Mouse (Mus musculus): ENCODE data around the gene Gm28230. TPM values are rescaled to one million over a fixed set of nuclear protein-coding genes. Genes with fewer than 3 reads are reported as not detected.

Gene Gm28230
- polyA plus RNA-seq, 1 experiment from 2014 or later: not detected

DNA sequence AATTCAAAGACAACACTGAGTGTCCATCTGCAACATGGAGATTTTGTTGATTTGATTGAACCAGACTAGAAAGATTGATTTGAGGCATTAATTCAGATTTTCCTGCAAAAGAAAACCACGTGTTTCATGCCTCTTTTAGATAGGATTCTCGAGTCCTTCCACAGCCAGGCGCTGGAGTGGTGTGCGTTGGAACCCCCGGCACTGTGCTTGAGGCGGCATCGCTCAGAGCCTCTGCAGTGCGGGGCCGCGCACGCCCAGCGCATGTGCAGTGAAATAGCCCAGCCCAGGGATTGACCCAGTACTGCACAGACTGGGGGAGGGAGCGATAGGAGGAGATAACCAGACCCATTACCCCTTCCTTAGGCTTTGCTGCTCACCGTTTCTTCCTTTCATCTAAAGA is 11.6 kb upstream of the Gm28230 start:
- Histone ChIP-seq H3K4me2 (ENCODE audit: low read length) (no peak overlapping the region), H3K4me1 (ENCODE audit: control insufficient read depth, insufficient read depth, low read length) (peaks cover 6% of the 10 kb centered on the region; the same call in 1 of the 2 replicates), H3K4me3 (ENCODE audit: low read depth, low read length) (no peak overlapping the region), H3K36me3 (ENCODE audit: control insufficient read depth, insufficient read depth, low read length) (no peaks in the 10 kb centered on the region), H3K27ac (ENCODE audit: low read length) (no peak overlapping the region), H3K27me3 (ENCODE audit: control insufficient read depth, insufficient read depth, low read depth, low read length) (peaks cover 75% of the 10 kb centered on the region), H3K9ac (ENCODE audit: low read depth, low read length) (no peak overlapping the region), H3K9me3 (replicated peaks; ENCODE audit: control insufficient read depth, low read length, poor library complexity, severe bottlenecking) (no peaks in the 10 kb centered on the region)
- 2% methylated on average over 14 of the region's 14 CpGs for WGBS
- ATAC-seq: no peak

DNA sequence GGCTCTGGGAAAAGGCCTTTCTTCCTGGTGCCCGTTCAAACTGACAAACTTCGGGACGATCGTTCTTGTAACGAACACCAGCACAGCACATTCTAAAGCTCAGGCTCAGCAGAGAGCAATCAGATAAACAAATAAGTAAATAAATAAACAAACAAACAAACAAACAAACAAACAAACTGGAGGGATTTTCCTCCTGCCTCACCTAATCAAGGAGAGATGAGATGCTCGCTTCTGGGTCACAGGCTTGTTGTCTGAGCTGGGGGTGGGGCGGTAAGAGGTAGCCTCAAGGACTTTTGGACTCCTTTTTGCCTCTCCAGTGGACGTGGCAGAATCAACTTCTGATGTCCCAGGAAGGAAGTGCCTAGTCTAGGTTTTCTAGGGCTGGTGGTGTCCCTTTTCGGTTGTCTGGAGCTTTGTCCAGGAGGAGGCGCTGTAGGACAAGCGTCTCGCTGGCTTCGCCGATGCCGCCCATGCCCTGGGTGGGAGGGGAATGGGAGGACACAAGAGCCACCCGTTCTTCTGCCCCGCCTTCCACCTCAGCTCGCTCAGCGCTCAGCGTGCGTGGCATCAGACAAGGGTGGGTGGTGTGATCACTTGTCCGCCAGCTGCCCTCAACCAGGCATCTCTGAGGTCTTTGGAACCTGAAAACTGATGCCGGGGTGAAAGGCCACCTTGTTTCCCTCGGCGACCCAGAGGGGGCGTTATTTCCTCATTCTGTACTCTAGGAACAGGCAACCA is 10.9 kb upstream of the Gm28230 start:
- H3K36me3 ChIP-seq (ENCODE audit: control insufficient read depth, insufficient read depth, low read length): no peaks in the 10 kb centered on the region
- WGBS: 3% methylated on average over 26 of the region's 26 CpGs
- H3K4me2 ChIP-seq (ENCODE audit: low read length): peak overlapping the region; percentile 50
- peak; percentile 25; the same call in 1 of the 2 replicates for ATAC-seq
- peaks cover 76% of the 10 kb centered on the region for H3K27me3 ChIP-seq (ENCODE audit: control insufficient read depth, insufficient read depth, low read depth, low read length)
- peak overlapping the region; percentile 20 for H3K4me3 ChIP-seq (ENCODE audit: low read depth, low read length)
- no peaks in the 10 kb centered on the region for H3K9me3 ChIP-seq (replicated peaks; ENCODE audit: control insufficient read depth, low read length, poor library complexity, severe bottlenecking)
- H3K4me1 ChIP-seq (ENCODE audit: control insufficient read depth, insufficient read depth, low read length): peaks cover 6% of the 10 kb centered on the region; the same call in 1 of the 2 replicates
- H3K27ac ChIP-seq (ENCODE audit: low read length): no peak overlapping the region
- 0 out of 2 replicates have a peak overlapping the region, but pooled peaks have one; percentile 20 for H3K9ac ChIP-seq (ENCODE audit: low read depth, low read length)

DNA sequence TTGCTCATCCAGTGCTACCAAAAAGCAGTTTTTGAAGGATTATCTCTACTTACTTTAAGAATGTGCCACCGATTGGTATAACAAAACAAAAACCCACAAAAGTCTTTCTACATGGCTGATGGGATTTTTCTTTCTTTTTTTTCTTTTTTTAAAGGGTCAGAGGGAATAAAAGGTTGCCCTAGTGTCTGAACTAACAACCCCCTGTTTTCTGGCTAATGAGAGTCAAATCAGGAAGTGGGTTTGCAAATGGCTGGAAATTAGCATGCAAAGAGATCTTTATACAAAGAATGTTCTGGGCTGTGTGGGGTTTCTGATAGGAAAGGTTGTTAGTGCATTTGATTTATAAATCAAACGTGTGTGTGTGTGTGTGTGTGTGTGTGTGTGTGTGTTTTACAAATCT is 6.1 kb upstream of the Gm28230 start:
- H3K27me3 ChIP-seq (ENCODE audit: control insufficient read depth, insufficient read depth, low read depth, low read length): peaks cover 98% of the 10 kb centered on the region
- no peaks in the 10 kb centered on the region for H3K36me3 ChIP-seq (ENCODE audit: control insufficient read depth, insufficient read depth, low read length)
- H3K4me3 ChIP-seq (ENCODE audit: low read depth, low read length): no peak overlapping the region
- H3K9me3 ChIP-seq (replicated peaks; ENCODE audit: control insufficient read depth, low read length, poor library complexity, severe bottlenecking): no peaks in the 10 kb centered on the region
- no peak overlapping the region for H3K9ac ChIP-seq (ENCODE audit: low read depth, low read length)
- H3K4me1 ChIP-seq (ENCODE audit: control insufficient read depth, insufficient read depth, low read length): no peaks in the 10 kb centered on the region
- no peak for ATAC-seq
- no peak overlapping the region for H3K27ac ChIP-seq (ENCODE audit: low read length)
- H3K4me2 ChIP-seq (ENCODE audit: low read length): no peak overlapping the region
- WGBS: 9% methylated on average over 2 of the region's 2 CpGs

DNA sequence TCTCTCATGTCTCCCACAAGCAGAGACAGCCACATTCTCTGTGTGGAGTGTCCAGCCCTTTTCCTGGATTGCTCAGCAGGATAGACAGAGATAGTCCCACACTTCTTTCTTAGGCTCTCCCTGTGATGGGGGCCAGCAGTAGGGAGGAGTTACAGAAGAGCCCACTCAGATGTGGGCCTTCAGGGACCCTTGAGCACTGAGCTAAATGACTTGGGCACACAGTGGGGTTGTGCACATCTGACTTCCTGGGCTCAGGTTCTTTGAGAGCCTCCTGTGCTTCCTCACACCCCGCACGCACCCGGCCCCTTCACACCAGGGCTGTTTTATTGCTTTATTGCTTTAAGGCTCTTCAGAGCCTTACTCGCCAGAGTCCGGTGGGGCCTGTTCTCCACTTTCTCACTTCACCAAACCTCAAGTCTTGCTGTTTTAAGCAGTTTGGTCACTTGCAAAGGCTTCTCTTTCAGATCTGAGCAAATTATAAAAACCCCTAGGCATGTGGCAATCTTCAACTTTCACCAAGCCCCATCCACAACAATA is 5.5 kb upstream of the Gm28230 start:
- H3K9ac ChIP-seq (ENCODE audit: low read depth, low read length): no peak overlapping the region
- H3K4me2 ChIP-seq (ENCODE audit: low read length): no peak overlapping the region
- peaks cover 96% of the 10 kb centered on the region for H3K27me3 ChIP-seq (ENCODE audit: control insufficient read depth, insufficient read depth, low read depth, low read length)
- no peaks in the 10 kb centered on the region for H3K9me3 ChIP-seq (replicated peaks; ENCODE audit: control insufficient read depth, low read length, poor library complexity, severe bottlenecking)
- 1% methylated on average over 5 of the region's 5 CpGs for WGBS
- no peaks in the 10 kb centered on the region for H3K36me3 ChIP-seq (ENCODE audit: control insufficient read depth, insufficient read depth, low read length)
- H3K4me1 ChIP-seq (ENCODE audit: control insufficient read depth, insufficient read depth, low read length): no peaks in the 10 kb centered on the region
- H3K27ac ChIP-seq (ENCODE audit: low read length): no peak overlapping the region
- H3K4me3 ChIP-seq (ENCODE audit: low read depth, low read length): no peak overlapping the region
- ATAC-seq: no peak

DNA sequence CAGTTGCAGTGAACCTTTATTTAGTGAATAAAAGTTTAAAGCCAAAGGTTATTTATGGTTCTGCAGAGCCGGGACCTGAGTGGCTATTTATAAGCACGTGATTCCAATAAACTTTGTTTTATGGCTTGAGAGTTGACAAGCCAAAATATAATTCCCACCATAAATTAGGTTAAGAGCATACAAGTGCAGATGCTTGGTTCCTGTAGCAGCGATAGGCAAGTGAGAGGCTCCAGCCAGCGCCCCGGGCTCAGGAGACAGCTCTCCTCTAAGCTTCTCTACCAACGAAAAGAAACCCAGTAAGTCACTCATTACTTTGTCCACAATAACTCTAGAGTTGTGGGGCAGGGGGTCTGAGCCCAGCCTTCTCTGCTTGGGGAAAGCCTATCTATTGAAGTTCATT is 4.6 kb upstream of the Gm28230 start:
- Histone ChIP-seq H3K4me3 (ENCODE audit: low read depth, low read length) (no peak overlapping the region), H3K4me2 (ENCODE audit: low read length) (no peak overlapping the region), H3K4me1 (ENCODE audit: control insufficient read depth, insufficient read depth, low read length) (no peaks in the 10 kb centered on the region), H3K27me3 (ENCODE audit: control insufficient read depth, insufficient read depth, low read depth, low read length) (peaks cover 96% of the 10 kb centered on the region), H3K9ac (ENCODE audit: low read depth, low read length) (no peak overlapping the region), H3K9me3 (replicated peaks; ENCODE audit: control insufficient read depth, low read length, poor library complexity, severe bottlenecking) (no peaks in the 10 kb centered on the region), H3K36me3 (ENCODE audit: control insufficient read depth, insufficient read depth, low read length) (no peaks in the 10 kb centered on the region), H3K27ac (ENCODE audit: low read length) (no peak overlapping the region)
- 6% methylated on average over 6 of the region's 6 CpGs for WGBS
- ATAC-seq: no peak

DNA sequence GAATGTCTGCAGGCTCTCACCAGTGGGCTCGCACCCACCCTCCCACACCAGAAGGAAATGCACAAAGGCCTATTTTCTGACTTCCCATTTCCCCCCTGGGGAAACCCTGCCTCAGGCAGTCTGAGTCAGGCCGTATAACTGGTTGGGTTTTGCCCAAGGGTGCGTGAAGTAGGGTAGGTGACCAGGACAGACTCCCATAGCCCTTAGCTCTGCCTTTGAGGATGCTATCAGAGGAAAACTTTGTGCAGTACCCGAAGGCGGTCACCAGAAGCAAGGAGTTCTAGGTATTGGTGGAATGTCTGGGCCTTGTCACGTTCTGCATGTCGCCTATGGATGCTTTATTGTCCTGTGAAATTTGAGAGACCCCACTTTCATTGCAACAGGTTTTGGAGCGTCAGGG is 3.6 kb upstream of the Gm28230 start:
- Histone ChIP-seq H3K27ac (ENCODE audit: low read length) (no peak overlapping the region), H3K4me2 (ENCODE audit: low read length) (no peak overlapping the region), H3K4me3 (ENCODE audit: low read depth, low read length) (no peak overlapping the region), H3K9ac (ENCODE audit: low read depth, low read length) (no peak overlapping the region), H3K9me3 (replicated peaks; ENCODE audit: control insufficient read depth, low read length, poor library complexity, severe bottlenecking) (no peaks in the 10 kb centered on the region), H3K36me3 (ENCODE audit: control insufficient read depth, insufficient read depth, low read length) (no peaks in the 10 kb centered on the region), H3K4me1 (ENCODE audit: control insufficient read depth, insufficient read depth, low read length) (no peaks in the 10 kb centered on the region; the same call in 1 of the 2 replicates), H3K27me3 (ENCODE audit: control insufficient read depth, insufficient read depth, low read depth, low read length) (peaks cover 96% of the 10 kb centered on the region)
- ATAC-seq: no peak
- 2% methylated on average over 8 of the region's 8 CpGs for WGBS

DNA sequence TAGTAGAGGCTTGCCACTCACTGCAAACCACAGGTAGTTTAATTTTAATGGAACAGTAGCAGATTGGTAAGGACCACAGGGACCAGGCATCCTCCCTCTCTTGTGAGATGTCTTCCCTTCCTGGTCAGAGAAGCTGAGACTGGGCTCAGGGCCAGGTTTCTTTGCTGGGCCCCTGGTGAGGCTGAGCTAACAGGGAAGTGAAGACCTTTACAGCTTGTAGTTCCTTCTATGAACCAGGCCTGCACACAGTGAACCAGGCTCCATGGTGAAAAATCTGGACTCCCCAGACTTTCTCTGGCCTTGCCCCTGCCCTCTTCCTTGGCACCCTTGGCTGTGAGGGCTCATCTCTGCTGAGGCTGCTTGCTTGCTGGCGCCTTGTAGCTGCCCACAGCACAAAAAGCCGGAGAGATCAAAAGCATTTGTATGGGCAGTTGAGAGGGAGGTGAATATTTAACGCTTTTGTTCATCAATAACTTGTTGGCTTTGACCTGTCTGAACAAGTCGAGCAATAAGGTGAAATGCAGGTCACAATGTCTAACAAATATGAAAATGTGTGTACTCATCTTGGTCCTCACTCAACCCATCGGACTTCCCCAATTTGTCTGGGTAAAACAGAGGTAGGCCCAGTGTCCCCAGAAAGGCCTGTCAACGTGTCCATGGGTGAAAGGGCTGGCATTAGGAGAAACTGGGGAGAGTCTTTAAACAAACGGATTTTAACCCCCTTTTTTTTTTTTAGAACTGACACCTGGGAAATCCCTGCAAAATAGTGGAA is 2.1 kb upstream of the Gm28230 start:
- H3K4me3 ChIP-seq (ENCODE audit: low read depth, low read length): no peak overlapping the region
- no peaks in the 10 kb centered on the region for H3K9me3 ChIP-seq (replicated peaks; ENCODE audit: control insufficient read depth, low read length, poor library complexity, severe bottlenecking)
- no peaks in the 10 kb centered on the region for H3K36me3 ChIP-seq (ENCODE audit: control insufficient read depth, insufficient read depth, low read length)
- no peaks in the 10 kb centered on the region; the same call in 1 of the 2 replicates for H3K4me1 ChIP-seq (ENCODE audit: control insufficient read depth, insufficient read depth, low read length)
- peaks cover 93% of the 10 kb centered on the region for H3K27me3 ChIP-seq (ENCODE audit: control insufficient read depth, insufficient read depth, low read depth, low read length)
- no peak for ATAC-seq
- WGBS: 6% methylated on average over 7 of the region's 7 CpGs
- H3K9ac ChIP-seq (ENCODE audit: low read depth, low read length): no peak overlapping the region
- no peak overlapping the region for H3K27ac ChIP-seq (ENCODE audit: low read length)
- no peak overlapping the region for H3K4me2 ChIP-seq (ENCODE audit: low read length)

DNA sequence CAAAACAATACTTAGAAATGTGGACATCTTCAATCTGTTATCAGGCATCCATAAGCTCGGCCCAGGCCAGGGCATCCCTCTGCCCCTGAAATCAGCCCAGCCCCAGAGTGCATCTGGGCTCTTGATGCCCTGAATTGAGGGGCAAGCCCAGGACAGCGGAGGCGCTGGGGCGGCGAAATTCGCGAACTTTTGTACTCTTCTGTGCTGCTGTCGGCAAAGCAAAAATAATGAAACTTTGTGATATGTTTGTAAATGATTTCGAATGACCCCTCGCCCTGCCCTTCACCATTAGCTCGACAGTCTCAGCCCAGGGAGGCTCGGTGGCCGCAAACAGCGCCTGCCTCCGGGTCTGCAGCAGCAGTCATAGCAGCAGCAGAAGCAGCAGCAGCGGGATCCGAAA is 1.4 kb upstream of the Gm28230 start:
- Histone ChIP-seq H3K4me3 (ENCODE audit: low read depth, low read length) (no peak overlapping the region), H3K9me3 (replicated peaks; ENCODE audit: control insufficient read depth, low read length, poor library complexity, severe bottlenecking) (no peaks in the 10 kb centered on the region), H3K4me2 (ENCODE audit: low read length) (no peak overlapping the region), H3K36me3 (ENCODE audit: control insufficient read depth, insufficient read depth, low read length) (no peaks in the 10 kb centered on the region), H3K27me3 (ENCODE audit: control insufficient read depth, insufficient read depth, low read depth, low read length) (peaks cover 91% of the 10 kb centered on the region), H3K27ac (ENCODE audit: low read length) (no peak overlapping the region), H3K4me1 (ENCODE audit: control insufficient read depth, insufficient read depth, low read length) (no peaks in the 10 kb centered on the region; the same call in 1 of the 2 replicates), H3K9ac (ENCODE audit: low read depth, low read length) (no peak overlapping the region)
- ATAC-seq: no peak
- 1% methylated on average over 17 of the region's 17 CpGs for WGBS
